10 mouse cellular contexts compared by ENCODE assay signal in the genomic region with DNA sequence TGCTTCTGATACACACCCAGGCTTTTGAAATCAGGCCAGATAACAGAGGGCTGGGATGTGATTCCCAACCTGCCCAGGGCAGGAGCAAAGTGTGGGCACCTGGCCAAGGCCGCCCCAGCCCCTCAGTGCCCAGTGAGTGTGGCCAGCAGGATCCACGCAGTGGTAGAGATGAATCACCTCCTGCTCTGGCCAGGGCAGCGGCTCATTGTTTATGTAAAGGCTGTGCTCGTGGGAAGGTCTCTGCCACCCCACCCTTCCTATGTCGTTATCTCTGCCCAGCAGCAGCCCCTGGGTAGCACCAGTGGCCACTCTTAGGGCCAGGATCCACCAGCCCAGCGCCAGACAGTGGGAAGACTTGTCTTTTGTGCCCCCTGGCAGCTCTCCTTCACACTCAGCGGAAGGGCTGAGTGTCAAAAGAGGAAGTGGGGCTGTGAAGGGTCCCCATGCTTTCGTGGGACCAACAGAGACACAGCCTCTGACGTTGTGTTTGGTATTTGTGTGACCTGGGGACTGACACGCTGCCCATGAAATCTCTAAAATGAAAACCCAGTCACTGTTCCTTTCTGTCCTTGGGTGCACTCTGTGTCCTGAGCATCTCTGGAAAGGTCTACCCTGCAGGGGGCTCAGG. TPM values are rescaled to one million over a fixed set of nuclear protein-coding genes. Genes with fewer than 3 reads are reported as not detected.
A peak's percentile ranks its signal among the peaks of the same experiment; 100 is the strongest.
DNase-seq lines count a peak whose midpoint lies in the region; ATAC-seq lines count a peak whose summit lies in the region.
"Had no signal": no experiment of that assay in that cellular context is flagged by ENCODE, and none has a peak within 500 bp of the region (broad histone marks: within the 10 kb centered on the region; RNA-seq: fewer than 3 reads in every experiment).

No protein-coding gene starts in this region.

- WGBS in liver, embryonic 16.5 days (ENCODE audit: insufficient replicate concordance), result 19% methylated on average over 10 of the region's 10 CpGs

- H3K36me3 ChIP-seq in liver, embryonic 16.5 days (ENCODE audit: control insufficient read depth, insufficient read depth), result peaks cover 35% of the 10 kb centered on the region

- peak; percentile 45 for ATAC-seq in liver, embryonic 16.5 days (ENCODE audit: low read depth)

- H3K9me3 ChIP-seq in liver, embryonic 16.5 days (replicated peaks; ENCODE audit: control insufficient read depth, low read length), result no peaks in the 10 kb centered on the region
- H3K9me3 ChIP-seq: embryonic facial prominence, embryonic 12.5 days had no signal

- no peaks in the 10 kb centered on the region for H3K27me3 ChIP-seq in liver, embryonic 16.5 days (ENCODE audit: control insufficient read depth, insufficient read depth, low read depth, low read length)
- H3K27me3 ChIP-seq: embryonic facial prominence, embryonic 12.5 days had no signal

- no peak overlapping the region for H3K4me3 ChIP-seq in liver, embryonic 16.5 days (ENCODE audit: low read depth, low read length)
- H3K4me3 ChIP-seq: embryonic facial prominence, embryonic 12.5 days had no signal

- peak; percentile 48 for DNase-seq in urinary bladder, postnatal 14 days (ENCODE audit: low spot score)
- no peak for DNase-seq in urinary bladder, postnatal 4 days (ENCODE audit: low spot score in 2 of 2)
- peak; percentile 98 for DNase-seq in heart, adult 11 months
- no peak for DNase-seq in thymus, postnatal 25 days
- no peak for DNase-seq in thymus, postnatal 36 days
- no peak for DNase-seq in left cerebral cortex, adult 9 months (ENCODE audit: low spot score in 2 of 2)
- no peak for DNase-seq in spleen, adult 18-20 months

- H3K27ac ChIP-seq in liver, embryonic 16.5 days (ENCODE audit: low read length), result no peak overlapping the region
- H3K27ac ChIP-seq: embryonic facial prominence, embryonic 12.5 days had no signal

- no peak overlapping the region for H3K9ac ChIP-seq in liver, embryonic 16.5 days (ENCODE audit: low read depth, low read length)
- H3K9ac ChIP-seq: embryonic facial prominence, embryonic 12.5 days had no signal

- H3K4me1 ChIP-seq in liver, embryonic 16.5 days (ENCODE audit: control insufficient read depth, low read depth, low read length), result peaks cover 14% of the 10 kb centered on the region

- H3K4me2 ChIP-seq in liver, embryonic 16.5 days (ENCODE audit: low read depth, low read length), result no peak overlapping the region
- H3K4me2 ChIP-seq: embryonic facial prominence, embryonic 12.5 days had no signal

RNA-seq across cellular contexts. Expression of a gene that starts 9.4 kb away (rescaled TPM):
- 0.14 and 0.40 TPM in 2 replicates for polyA plus RNA-seq in liver, embryonic 16.5 days (2015; fragmentation: Nextera tagmentation; extraction: Ambion mirVana)

RNA-seq across cellular contexts. Expression of a gene that starts 31.8 kb away (rescaled TPM):
- 7.9 and 8.9 TPM in 2 replicates for polyA plus RNA-seq in liver, embryonic 16.5 days (2015; fragmentation: Nextera tagmentation; extraction: Ambion mirVana)

RNA-seq across cellular contexts. Expression of a gene that starts 32.0 kb away (rescaled TPM):
- polyA plus RNA-seq in liver, embryonic 16.5 days (2015; fragmentation: Nextera tagmentation; extraction: Ambion mirVana), result 13.6 and 16.2 TPM in 2 replicates

RNA-seq across cellular contexts. Expression of a gene that starts 47.4 kb away (rescaled TPM):
- 180 and 192 TPM in 2 replicates for polyA plus RNA-seq in liver, embryonic 16.5 days (2015; fragmentation: Nextera tagmentation; extraction: Ambion mirVana)

RNA-seq across cellular contexts. Expression of a gene that starts 53.3 kb away (rescaled TPM):
- 2.7 and 3.1 TPM in 2 replicates for polyA plus RNA-seq in liver, embryonic 16.5 days (2015; fragmentation: Nextera tagmentation; extraction: Ambion mirVana)
- polyA plus RNA-seq: neural tube, embryonic 11.5 days had no signal

Comparison
In these comparisons a context has a peak if more than half of its experiments do, and no peak if none do; other contexts are left out.
1. DNase-seq: peak in urinary bladder, postnatal 14 days (single experiment) and heart, adult 11 months (single experiment); none in urinary bladder, postnatal 4 days (0 of 2), thymus, postnatal 25 days (single experiment), thymus, postnatal 36 days (0 of 2), left cerebral cortex, adult 9 months (0 of 2) and spleen, adult 18-20 months (0 of 2).